Mouse (Mus musculus): ENCODE results near the gene P3h3.
A peak's percentile ranks its signal among the peaks of the same experiment; 100 is the strongest.
"Not testable (repeated sequence)": the region's sequence is repeated elsewhere in the genome, so short reads cannot be mapped to it uniquely, and the experiment has no call there.

Gene P3h3

DNA sequence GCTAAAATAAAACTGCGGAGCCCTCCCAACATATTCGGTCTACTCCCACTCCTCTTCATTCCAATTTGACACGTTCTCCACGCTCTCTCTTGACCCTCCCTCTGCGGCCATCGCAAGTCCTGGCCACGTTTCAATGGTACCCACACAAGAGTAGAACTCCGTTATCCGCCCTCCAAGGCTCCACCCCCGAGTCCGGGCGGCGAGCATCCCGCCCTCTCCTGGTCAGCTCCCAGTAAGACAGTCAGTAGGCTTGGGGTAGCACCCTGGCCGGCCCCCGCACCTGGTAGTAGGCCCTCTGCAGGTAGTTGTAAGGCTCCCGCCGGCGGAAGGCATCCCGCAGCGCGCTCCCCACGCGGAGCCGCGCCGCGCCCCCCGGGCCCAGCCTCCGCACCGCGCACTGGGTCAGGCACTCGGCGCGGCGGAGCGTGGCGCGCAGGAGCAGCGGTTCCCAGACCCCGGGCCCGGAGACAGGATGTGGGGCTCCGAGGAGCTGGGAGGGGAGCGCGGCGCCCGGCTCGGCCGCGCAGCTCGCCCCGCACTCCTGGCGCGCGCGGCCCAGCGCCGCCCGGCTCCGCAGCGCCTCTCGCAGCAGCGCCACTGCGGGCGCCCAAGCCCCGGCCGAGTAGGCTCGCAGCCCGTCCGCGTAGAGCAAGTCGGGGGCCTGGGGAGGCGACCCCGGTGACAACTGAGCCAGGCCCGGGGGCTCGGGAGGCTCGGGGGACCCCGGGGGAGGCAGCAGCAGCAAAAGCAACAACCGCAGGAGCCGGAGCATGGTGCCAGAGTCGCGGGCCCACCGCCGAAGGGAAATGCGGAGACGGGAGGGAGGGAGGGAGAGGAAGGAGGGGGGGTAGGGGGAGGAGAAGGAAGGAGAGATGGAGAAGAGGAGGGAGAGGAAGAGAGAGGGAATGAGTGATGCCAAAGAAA is at the start of gene P3h3:
P3h3 (minus strand) TSS at position 837 of the 924 bp plus-strand sequence.
- peak; percentile 31 to 66 for DNase-seq (ENCODE audit: low read depth in 1 of 2, low spot score in 2 of 2)

DNA sequence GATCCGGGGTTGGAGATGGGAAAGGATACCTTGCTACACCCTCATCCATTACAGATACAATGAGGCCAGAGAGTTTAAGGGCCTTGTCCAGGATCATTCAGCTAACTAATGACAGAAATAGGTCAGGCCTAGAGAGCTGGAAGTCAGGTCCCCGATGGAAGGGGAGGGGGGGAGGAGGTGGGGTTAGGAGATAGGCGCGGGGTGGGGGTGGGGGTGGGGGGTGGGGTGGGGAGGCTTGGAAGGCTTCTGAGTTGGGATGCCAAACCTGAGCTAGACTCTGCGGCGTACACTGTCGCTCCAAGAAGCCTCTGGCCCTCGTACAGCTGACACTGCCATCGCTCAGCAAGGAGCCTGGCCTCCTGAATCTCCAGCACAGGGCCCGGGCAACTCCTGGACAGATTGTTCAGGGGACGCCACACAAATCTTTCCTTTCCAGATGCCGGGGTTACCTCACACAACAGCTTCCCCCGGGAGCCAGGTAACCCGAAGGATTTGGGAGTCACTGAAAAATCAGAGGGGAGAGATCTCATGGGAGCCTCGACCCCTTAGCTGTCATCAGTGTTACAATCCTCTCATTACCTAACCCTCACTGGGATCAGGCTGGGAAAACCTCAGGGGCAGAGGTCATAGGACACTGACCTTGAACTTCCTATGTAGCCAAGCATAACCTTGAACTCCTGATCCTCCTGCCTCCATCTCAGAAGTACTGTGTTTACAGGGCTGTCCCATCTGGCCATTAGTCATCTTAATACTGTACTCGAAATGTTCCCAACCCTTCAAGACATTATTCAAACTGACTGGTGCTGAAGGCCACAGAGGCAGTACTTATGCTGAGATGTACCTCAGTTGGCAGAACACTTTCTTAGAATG is 47.7 kb upstream of the P3h3 start:
- DNase-seq (ENCODE audit: low read depth in 1 of 2, low spot score in 2 of 2) = no peak

DNA sequence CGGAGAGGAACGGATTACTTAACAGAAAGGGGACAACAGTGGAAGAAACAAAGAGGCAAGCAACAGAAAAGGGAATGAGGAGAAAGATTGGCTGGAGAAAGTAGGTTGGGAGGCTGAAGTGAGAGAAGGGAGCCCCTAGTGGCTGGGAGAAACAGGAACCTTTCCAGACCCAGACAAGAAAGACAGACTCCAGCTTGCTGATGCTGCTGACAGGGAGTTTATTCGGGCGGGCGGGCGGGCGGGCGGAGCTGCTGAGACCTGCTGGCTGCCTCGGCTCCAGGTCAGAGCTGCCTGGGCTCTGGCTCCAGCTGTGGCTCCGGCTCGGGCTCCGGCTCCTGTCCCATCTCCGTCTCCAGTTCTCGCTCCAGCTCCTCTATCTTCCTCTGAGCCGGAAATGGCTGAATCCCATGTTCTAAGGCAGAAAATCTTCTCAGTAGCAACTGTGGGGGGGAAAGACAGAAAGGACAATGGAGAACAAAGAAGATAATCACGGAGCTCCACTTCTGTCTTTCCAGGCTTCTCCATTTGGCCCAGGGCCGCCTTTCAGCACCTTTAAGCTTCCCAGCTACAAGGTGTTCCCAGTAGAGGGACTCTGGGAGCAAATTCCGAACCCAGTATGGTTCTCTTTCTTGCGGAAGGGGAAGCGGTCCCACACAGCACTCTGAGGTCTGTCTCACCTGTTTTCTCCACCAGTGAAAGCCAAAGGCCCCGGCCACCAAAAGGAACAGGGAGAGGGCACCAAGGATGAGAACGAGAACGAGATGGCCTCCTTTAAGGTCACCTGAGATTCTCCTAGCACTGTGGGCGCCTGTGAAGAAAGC is 46.8 kb upstream of the P3h3 start:
- DNase-seq (ENCODE audit: low read depth in 1 of 2, low spot score in 2 of 2) = no peak

- DNase-seq (ENCODE audit: low read depth in 1 of 2, low spot score in 2 of 2) = peak; percentile 81 to 94
These were observed 46.1 kb upstream of the P3h3 start for GRCm38 (mm10) chr6:124903580-124904151.

GRCm38 (mm10) chr6:124901851-124902250 is 44.3 kb upstream of the P3h3 start:
- no peak for DNase-seq (ENCODE audit: low read depth in 1 of 2, low spot score in 2 of 2)

- DNase-seq (ENCODE audit: low read depth in 1 of 2, low spot score in 2 of 2) = peak; percentile 77 to 80
These were observed 43.4 kb upstream of the P3h3 start for GRCm38 (mm10) chr6:124900801-124901480.

DNA sequence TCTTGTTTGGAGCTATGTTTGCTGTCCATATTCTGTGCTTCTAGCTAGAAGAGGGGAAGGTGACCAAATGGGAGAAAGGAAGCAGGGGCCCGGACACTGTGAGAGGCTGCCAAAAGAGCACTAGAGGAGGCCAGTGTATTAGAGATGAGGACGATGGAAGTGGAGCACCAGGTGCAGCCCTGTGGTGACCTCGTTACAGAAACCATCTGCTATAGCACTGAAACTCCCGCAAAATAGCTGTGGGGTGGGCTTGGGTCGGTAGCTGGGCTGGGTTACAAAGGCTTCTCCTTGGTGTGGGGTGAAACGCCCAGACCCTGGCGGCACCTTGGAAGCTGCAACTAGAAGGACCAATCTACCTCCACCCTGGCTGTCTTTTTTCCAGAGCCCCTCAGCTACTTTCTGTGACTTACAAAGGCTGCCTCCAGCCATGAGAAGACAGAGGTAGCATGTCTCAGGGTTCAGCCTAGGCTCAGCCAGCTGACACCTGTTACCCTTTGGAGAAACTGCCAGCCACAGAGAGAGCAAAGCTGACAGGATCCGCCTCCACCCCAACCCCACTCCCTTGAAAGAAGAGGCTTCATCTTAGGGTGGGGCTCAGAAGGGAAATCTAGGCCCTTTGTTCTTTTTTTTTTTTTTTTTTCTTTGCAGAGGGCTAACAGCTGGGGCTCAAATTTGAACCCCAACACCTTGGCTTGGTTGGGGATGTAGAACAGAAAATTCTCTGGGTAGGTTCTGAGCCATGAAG is 42.7 kb upstream of the P3h3 start:
- no peak for DNase-seq (ENCODE audit: low read depth in 1 of 2, low spot score in 2 of 2)

DNA sequence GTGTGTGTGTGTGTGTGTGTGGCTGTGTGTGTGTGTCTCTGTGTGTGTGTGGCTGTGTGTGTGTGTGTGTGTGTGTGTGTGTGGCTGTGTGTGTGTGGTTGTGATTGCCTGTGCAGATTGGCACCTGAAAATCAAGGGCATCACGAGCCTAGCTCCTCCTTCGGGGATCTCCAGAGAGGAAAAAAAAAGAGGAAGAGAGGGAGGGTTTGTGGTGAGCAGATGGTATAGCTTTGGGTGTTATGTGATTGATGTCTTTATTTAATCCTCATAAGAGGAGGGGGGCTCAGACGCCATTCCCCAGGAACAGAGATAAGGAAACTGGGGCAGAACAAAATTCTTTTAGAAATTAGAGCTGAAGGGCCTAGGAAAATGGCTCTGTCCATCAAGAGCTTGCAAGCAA is 40.8 kb upstream of the P3h3 start:
- DNase-seq (ENCODE audit: low read depth in 1 of 2, low spot score in 2 of 2) = no peak

DNA sequence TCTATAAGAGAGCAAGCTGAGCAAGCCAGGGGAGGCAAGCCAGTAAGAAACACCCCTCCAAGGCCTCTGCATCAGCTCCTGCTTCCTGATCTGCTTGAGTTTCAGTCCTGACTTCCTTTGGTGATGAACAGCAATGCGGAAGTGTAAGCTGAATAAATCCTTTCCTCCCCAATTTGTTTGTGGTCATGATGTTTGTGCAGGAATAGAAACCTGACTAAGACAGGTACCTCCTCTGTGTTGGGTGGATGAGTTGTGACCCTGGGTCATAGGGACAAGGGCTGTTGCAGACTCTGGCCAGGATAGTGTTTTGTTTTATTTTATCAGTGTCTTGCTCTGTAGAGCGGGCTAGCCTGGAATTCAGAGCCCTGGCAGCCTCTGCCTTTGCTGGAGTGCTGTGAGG is 36.6 kb upstream of the P3h3 start:
- not testable (repeated sequence) for DNase-seq (ENCODE audit: low read depth in 1 of 2, low spot score in 2 of 2)

DNA sequence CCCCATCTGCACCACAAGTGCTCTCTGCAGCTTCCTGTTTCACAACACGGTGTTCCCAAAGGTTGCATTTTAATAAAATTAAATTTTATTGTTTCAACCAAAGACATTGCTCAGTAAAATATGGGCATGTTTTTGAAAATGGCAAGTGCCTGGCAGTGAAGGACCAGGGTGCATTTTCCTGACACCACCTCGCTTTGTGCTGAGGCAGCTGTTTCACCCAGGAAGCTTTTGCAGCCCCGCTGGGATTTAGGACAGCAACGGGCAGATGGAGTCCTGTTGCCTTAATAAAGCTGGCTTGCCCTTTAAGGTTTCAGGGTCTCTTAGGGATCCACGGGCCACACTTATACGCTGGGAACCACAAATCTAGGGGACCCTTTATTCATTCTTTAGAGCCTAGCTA is 33.4 kb upstream of the P3h3 start:
- no peak for DNase-seq (ENCODE audit: low read depth in 1 of 2, low spot score in 2 of 2)

GRCm38 (mm10) chr6:124888555-124889125 is 31.1 kb upstream of the P3h3 start:
- DNase-seq (ENCODE audit: low read depth in 1 of 2, low spot score in 2 of 2) = no peak

DNA sequence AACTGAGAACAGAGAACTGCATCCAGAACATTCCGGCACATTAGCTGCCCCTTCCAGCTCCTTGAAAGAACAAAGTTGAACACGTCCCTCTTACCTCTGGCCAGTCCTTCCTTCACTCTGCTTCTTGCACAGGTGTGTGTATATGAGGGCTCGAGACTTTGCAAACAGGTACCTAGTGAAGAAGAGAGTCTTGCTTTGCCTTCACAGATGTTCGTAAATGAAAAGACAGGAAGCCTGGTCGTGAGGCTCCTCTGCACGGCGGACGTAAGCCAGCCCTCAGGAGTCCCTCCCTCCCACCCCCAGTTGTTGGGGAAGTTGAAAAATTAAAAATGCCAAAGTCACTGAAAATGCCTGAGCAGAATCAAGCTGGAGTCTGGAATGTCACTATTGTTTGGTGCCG is 30.4 kb upstream of the P3h3 start, which contains the start of gene Cd4:
Cd4 (minus strand) TSS at position 236 of the 400 bp plus-strand sequence.
- no peak for DNase-seq (ENCODE audit: low read depth in 1 of 2, low spot score in 2 of 2)

DNA sequence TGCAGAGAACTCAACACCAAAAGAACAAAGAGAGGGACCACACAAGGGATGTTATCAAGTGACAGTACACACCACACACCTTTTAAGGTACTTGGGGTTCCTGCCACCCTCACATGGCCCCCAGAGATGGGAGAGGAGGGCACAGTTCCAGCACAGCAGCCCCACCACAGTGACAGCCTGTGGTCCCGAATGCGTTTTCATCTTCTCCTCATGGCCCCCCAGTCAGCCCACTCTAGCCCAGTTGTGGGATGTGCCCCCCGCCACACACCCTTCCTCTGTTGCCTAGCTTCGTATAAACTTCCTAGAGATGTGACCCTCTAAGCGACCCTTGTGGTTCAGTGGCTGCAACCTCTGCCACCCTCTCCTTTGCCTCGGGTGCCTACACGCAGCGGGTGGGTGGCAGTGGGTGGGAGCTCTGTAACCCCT is 28.4 kb upstream of the P3h3 start:
- no peak for DNase-seq (ENCODE audit: low read depth in 1 of 2, low spot score in 2 of 2)

- no peak for DNase-seq (ENCODE audit: low read depth in 1 of 2, low spot score in 2 of 2)
These were observed 27.4 kb upstream of the P3h3 start for GRCm38 (mm10) chr6:124884714-124885500.

DNA sequence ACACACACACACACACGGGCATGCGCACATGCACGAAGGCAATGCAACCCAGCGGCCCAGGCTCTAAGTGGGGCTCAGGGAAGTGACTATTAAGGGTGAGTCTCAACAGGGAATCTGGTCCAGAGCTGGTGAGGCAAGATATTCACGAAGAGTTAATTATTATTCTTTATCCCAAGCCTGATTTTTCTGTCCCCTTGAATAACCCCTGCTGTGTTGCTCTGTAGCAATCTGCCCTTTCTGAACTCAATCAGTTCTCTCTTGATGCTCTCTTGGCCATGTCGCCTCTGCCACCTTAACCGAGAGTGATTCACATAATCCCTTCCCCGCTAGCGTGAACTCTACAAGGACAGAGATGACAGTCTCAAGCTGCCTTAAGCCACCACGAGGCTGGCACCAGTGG is 25.8 kb upstream of the P3h3 start:
- DNase-seq (ENCODE audit: low read depth in 1 of 2, low spot score in 2 of 2) = no peak

DNA sequence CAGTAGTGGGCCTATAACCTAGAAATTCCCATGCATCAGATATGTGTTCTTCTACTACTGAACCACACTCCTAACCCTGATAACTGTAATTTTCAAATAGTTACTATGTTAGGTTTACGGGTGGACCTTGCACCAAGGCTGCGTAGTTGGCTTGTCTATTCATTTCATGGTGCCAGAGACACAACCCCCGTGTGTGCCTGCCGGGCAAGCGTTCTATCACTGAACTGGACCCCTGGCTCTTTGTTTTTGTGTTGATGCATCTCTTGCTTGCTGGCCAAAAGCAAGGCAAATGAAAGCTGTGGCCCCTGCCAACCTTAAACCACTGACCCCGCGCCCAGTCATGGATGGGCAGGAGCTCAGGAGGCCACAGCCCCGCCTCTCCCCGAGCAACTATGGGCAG is 24.3 kb upstream of the P3h3 start:
- no peak for DNase-seq (ENCODE audit: low read depth in 1 of 2, low spot score in 2 of 2)

DNA sequence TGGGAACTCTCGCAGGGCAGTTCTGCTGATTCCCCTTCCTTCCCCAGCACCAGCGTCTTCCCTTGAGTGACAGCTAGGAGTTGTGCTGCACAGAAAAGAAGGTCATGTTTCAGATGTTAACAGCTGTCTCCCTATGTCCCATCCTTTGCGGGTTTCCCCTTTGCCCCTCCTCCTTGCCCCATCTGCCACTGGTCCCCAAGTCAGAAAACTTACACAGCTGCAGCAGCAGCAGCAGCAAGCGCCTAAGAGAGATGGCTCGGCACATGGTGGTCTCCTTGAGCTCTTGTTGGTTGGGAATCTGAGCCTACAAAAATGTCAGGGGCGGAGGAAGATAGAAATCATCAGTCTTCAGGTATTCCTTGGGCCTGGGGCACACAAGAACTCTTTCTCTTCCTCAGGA is 21.8 kb upstream of the P3h3 start:
- no peak for DNase-seq (ENCODE audit: low read depth in 1 of 2, low spot score in 2 of 2)

- DNase-seq (ENCODE audit: low read depth in 1 of 2, low spot score in 2 of 2) = no peak
These were observed 16.8 kb upstream of the P3h3 start for GRCm38 (mm10) chr6:124874348-124874747.

Data from monocyte, adult 2 months (primary cell).